Mouse (Mus musculus) liver, embryonic 14.5 days (tissue): ENCODE data around the gene Srxn1.

ENCODE experiments used
- CTCF ChIP-seq: IDR thresholded peaks from 2 replicates; pipeline ENCODE4 v1.5.1; 2016; ENCODE audit warnings: antibody characterized with exemption, low read depth, control low read depth
- EP300 ChIP-seq: IDR thresholded peaks from 2 replicates; pipeline ENCODE4 v1.6.1; 2016; ENCODE audit warnings: antibody characterized with exemption, low read depth

DNA sequence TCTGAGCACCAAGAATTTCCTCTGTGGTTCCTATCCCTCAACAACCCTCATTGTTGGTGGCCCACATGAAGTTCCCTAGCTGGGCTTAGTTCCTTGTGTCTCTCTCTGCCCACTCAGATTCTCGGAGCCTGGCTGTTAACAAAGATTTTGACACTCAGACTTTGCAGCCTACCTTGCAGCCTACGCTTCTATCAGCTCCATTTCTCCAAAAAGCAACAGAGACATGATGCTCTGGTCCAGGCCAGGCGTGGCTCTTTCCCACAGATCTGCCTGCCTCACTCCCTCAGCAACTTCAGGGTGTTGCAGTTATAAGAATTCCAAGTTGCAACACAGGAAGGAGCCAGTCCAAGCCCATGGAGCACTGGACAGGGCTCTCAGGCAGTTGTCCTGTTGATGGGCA is 24.5 kb downstream of the Srxn1 start:
- TF ChIP-seq CTCF (no peak), EP300 (no peak)
